Comparison of ENCODE assay signal across 11 mouse cellular contexts in genomic region chr8:111835540-111835939, GRCm38 (mm10). TPM values are rescaled to one million over a fixed set of nuclear protein-coding genes. Genes with fewer than 3 reads are reported as not detected.
DNase-seq lines count a peak whose midpoint lies in the region; ATAC-seq and TF ChIP-seq lines count a peak whose summit lies in the region.
"Had no signal": no experiment of that assay in that cellular context is flagged by ENCODE, and none has a peak within 500 bp of the region (broad histone marks: within the 10 kb centered on the region; RNA-seq: fewer than 3 reads in every experiment).

No protein-coding gene starts in this region.

- H3K9ac ChIP-seq in hindbrain, embryonic 11.5 days (ENCODE audit: low read depth, low read length) = no peak overlapping the region
- H3K9ac ChIP-seq in hindbrain, embryonic 16.5 days (ENCODE audit: low read depth, low read length) = no peak overlapping the region
- H3K9ac ChIP-seq in liver, embryonic 14.5 days (replicated peaks) = no peak overlapping the region
- H3K9ac ChIP-seq: midbrain, embryonic 13.5 days had no signal

- H3K27me3 ChIP-seq in hindbrain, embryonic 11.5 days (ENCODE audit: control insufficient read depth, insufficient read depth, low read length) = no peaks in the 10 kb centered on the region
- H3K27me3 ChIP-seq in hindbrain, embryonic 16.5 days (replicated peaks; ENCODE audit: control insufficient read depth, insufficient read depth, low read length) = no peaks in the 10 kb centered on the region
- no peaks in the 10 kb centered on the region for H3K27me3 ChIP-seq in liver, embryonic 14.5 days (ENCODE audit: control insufficient read depth, insufficient read depth, low read length)
- H3K27me3 ChIP-seq: midbrain, embryonic 13.5 days had no signal

- TF ChIP-seq EP300 in liver, embryonic 14.5 days (IDR thresholded peaks at IDR 0.05; ENCODE audit: low read depth) = no peak

- no peaks in the 10 kb centered on the region for H3K4me1 ChIP-seq in hindbrain, embryonic 11.5 days (replicated peaks; ENCODE audit: control insufficient read depth, insufficient read depth, low read length)
- H3K4me1 ChIP-seq in hindbrain, embryonic 16.5 days (ENCODE audit: control insufficient read depth, insufficient read depth, low read depth, low read length) = no peaks in the 10 kb centered on the region
- no peaks in the 10 kb centered on the region for H3K4me1 ChIP-seq in liver, embryonic 14.5 days (replicated peaks; ENCODE audit: control insufficient read depth in 2 of 2, insufficient read depth in 2 of 2, low read length in 1 of 2)
- H3K4me1 ChIP-seq: midbrain, embryonic 13.5 days had no signal

- intact Hi-C loops in left cerebral cortex, postnatal 10 days (cut with DNase I) = no loop called here

- ATAC-seq in hindbrain, embryonic 11.5 days (ENCODE audit: low FRiP score) = no peak
- ATAC-seq in hindbrain, embryonic 16.5 days = no peak
- ATAC-seq in liver, embryonic 14.5 days (ENCODE audit: insufficient read depth) = no peak
- ATAC-seq: midbrain, embryonic 13.5 days had no signal

- H3K4me3 ChIP-seq in hindbrain, embryonic 11.5 days (ENCODE audit: low read depth, low read length) = no peak overlapping the region
- H3K4me3 ChIP-seq in hindbrain, embryonic 16.5 days (ENCODE audit: low read length) = no peak overlapping the region
- no peak overlapping the region for H3K4me3 ChIP-seq in liver, embryonic 14.5 days (ENCODE audit: insufficient read depth in 1 of 2, low read depth in 2 of 2, low read length in 2 of 2)
- H3K4me3 ChIP-seq: midbrain, embryonic 13.5 days had no signal

- H3K36me3 ChIP-seq in hindbrain, embryonic 11.5 days (ENCODE audit: control insufficient read depth, insufficient read depth, low read length) = 0 out of 2 replicates have a peak, but pooled peaks cover 2% of the 10 kb centered on the region
- H3K36me3 ChIP-seq in hindbrain, embryonic 16.5 days (ENCODE audit: control insufficient read depth, insufficient read depth, low read length) = peaks cover 9% of the 10 kb centered on the region; the same call in 1 of the 2 replicates
- peaks cover 12% of the 10 kb centered on the region for H3K36me3 ChIP-seq in liver, embryonic 14.5 days (replicated peaks; ENCODE audit: control insufficient read depth, insufficient read depth, low read depth)

- peak; percentile 19 for DNase-seq in hindbrain, embryonic 11.5 days (ENCODE audit: low spot score)
- peak; percentile 60 for DNase-seq in CD4-positive, CD25-positive, alpha-beta regulatory T cell, adult 2 months (ENCODE audit: low read depth, low spot score)
- DNase-seq in NIH3T3 (ENCODE audit: low read depth) = peak; percentile 68
- no peak for DNase-seq in liver, embryonic 14.5 days (ENCODE audit: low read depth in 3 of 3, low spot score in 3 of 3)
- no peak for DNase-seq in testis, postnatal 10 days (ENCODE audit: low spot score)
- DNase-seq in adrenal gland, adult 8-10 months = no peak
- DNase-seq in left cerebral cortex, postnatal 10 days (ENCODE audit: extremely low spot score in 1 of 2, low spot score in 2 of 2) = no peak
- DNase-seq: kidney, postnatal 10 days; right cerebral cortex, postnatal 25 days had no signal

- H3K9me3 ChIP-seq in hindbrain, embryonic 11.5 days (ENCODE audit: control insufficient read depth, low read length) = no peaks in the 10 kb centered on the region
- no peaks in the 10 kb centered on the region for H3K9me3 ChIP-seq in hindbrain, embryonic 16.5 days (ENCODE audit: control insufficient read depth, low read length)
- no peaks in the 10 kb centered on the region for H3K9me3 ChIP-seq in liver, embryonic 14.5 days (ENCODE audit: control insufficient read depth, low read length)
- H3K9me3 ChIP-seq: midbrain, embryonic 13.5 days had no signal

- H3K4me2 ChIP-seq in hindbrain, embryonic 11.5 days (replicated peaks; ENCODE audit: low read depth, low read length) = no peak overlapping the region
- H3K4me2 ChIP-seq in hindbrain, embryonic 16.5 days (ENCODE audit: low read length) = no peak overlapping the region
- no peak overlapping the region for H3K4me2 ChIP-seq in liver, embryonic 14.5 days (ENCODE audit: low read depth)
- H3K4me2 ChIP-seq: midbrain, embryonic 13.5 days had no signal

- 56% methylated on average over 1 of the region's 1 CpGs for WGBS in hindbrain, embryonic 11.5 days
- 37% methylated on average over 1 of the region's 1 CpGs for WGBS in hindbrain, embryonic 16.5 days
- 61% methylated on average over 1 of the region's 1 CpGs for WGBS in liver, embryonic 14.5 days (ENCODE audit: insufficient replicate concordance)

- H3K27ac ChIP-seq in hindbrain, embryonic 11.5 days (ENCODE audit: low read depth, low read length) = no peak overlapping the region
- no peak overlapping the region for H3K27ac ChIP-seq in hindbrain, embryonic 16.5 days (ENCODE audit: low read depth, low read length)
- H3K27ac ChIP-seq in liver, embryonic 14.5 days = no peak overlapping the region
- H3K27ac ChIP-seq: midbrain, embryonic 13.5 days had no signal

- peak; percentile 41; the same call in 1 of the 2 replicates for TF ChIP-seq CTCF in liver, embryonic 14.5 days (IDR thresholded peaks at IDR 0.05; ENCODE audit: low read depth)

RNA-seq across cellular contexts. Expression of gene Cfdp1, which starts 18.6 kb away (rescaled TPM):
- polyA plus RNA-seq in hindbrain, embryonic 11.5 days (2014; fragmentation: Nextera tagmentation; extraction: Ambion mirVana) = 214 and 223 TPM in 2 replicates
- polyA plus RNA-seq in hindbrain, embryonic 16.5 days (2015; fragmentation: Nextera tagmentation; extraction: Ambion mirVana) = 202 and 210 TPM in 2 replicates
- polyA plus RNA-seq in liver, embryonic 14.5 days (2012; rRNA removed) = 13.2 and 46.8 TPM in 2 replicates
- 82.8 and 93.3 TPM in 2 replicates for polyA plus RNA-seq in liver, embryonic 14.5 days (2014; fragmentation: Nextera tagmentation; extraction: Ambion mirVana)
- 10 to 100 TPM; 65.3 to 81.8 (median 72.3) TPM for total RNA-seq in adrenal gland, adult 8-10 months (2022)
- total RNA-seq in left cerebral cortex, postnatal 10 days (2021) = 10 to 100 TPM; 90.6 to 94.9 TPM

RNA-seq across cellular contexts. Expression of gene Tmem170, which starts 41.0 kb away (rescaled TPM):
- 7.5 and 11.0 TPM in 2 replicates for polyA plus RNA-seq in hindbrain, embryonic 11.5 days (2014; fragmentation: Nextera tagmentation; extraction: Ambion mirVana)
- 3.6 and 4.2 TPM in 2 replicates for polyA plus RNA-seq in hindbrain, embryonic 16.5 days (2015; fragmentation: Nextera tagmentation; extraction: Ambion mirVana)
- polyA plus RNA-seq in liver, embryonic 14.5 days (2012; rRNA removed) = 1.9 and 2.3 TPM in 2 replicates
- polyA plus RNA-seq in liver, embryonic 14.5 days (2014; fragmentation: Nextera tagmentation; extraction: Ambion mirVana) = 1.8 and 2.1 TPM in 2 replicates
- 1 to 10 TPM; 6.4 to 9.1 (median 8.5) TPM for total RNA-seq in adrenal gland, adult 8-10 months (2022)
- total RNA-seq in left cerebral cortex, postnatal 10 days (2021) = 1 to 10 TPM; 2.6 to 3.1 TPM

Comparison
In these comparisons a context has a peak if more than half of its experiments do, and no peak if none do; other contexts are left out.
1. DNase-seq: peak in hindbrain, embryonic 11.5 days (single experiment), CD4-positive, CD25-positive, alpha-beta regulatory T cell, adult 2 months (single experiment) and NIH3T3 (single experiment); none in liver, embryonic 14.5 days (0 of 3), testis, postnatal 10 days (single experiment), adrenal gland, adult 8-10 months (single experiment) and left cerebral cortex, postnatal 10 days (0 of 2).